Mouse (Mus musculus) adrenal gland, postnatal 14 days (tissue): ENCODE results near the gene 2310057M21Rik. TPM values are rescaled to one million over a fixed set of nuclear protein-coding genes. Genes with fewer than 3 reads are reported as not detected.
"Not testable (repeated sequence)": the region's sequence is repeated elsewhere in the genome, so short reads cannot be mapped to it uniquely, and the experiment has no call there.

Source experiments
- DNase-seq: peaks from one replicate; pipeline ENCODE4 v3.0.0; 2021; ENCODE audit warnings: mixed read lengths
- long read RNA-seq, 2 experiments: library from polyadenylated mRNA; stranded (forward); transcript quantifications; one replicate each; pipeline ENCODE4 v2.0.0; 2021
- total RNA-seq: library from RNA; stranded (reverse); gene quantifications from 2 replicates; pipeline ENCODE4 v1.2.3, GENCODE M21; 2021

2310057M21Rik gene
- total RNA-seq: 19.9 and 23.1 TPM in 2 replicates
- long read RNA-seq, experiment 1, full-length matches to known transcripts: 9 of 11 reads
- long read RNA-seq, experiment 1, partial matches to known transcripts: 0 of 11 reads
- long read RNA-seq, experiment 1, other reads (novel, unspliced or antisense): 2 of 11 reads
- long read RNA-seq, experiment 2, full-length matches to known transcripts: 11 of 12 reads
- long read RNA-seq, experiment 2, partial matches to known transcripts: 1 of 12 reads
- long read RNA-seq, experiment 2, other reads (novel, unspliced or antisense): 0 of 12 reads

GRCm38 (mm10) chr7:131362615-131363300 lies at the start of gene 2310057M21Rik:
TSS of gene 2310057M21Rik (minus strand) at chr7:131362759.
- DNase-seq: peak; percentile 98

GRCm38 (mm10) chr7:131411941-131412270 lies 49.3 kb upstream of the 2310057M21Rik start:
- no peak for DNase-seq

GRCm38 (mm10) chr7:131411221-131411940 lies 48.8 kb upstream of the 2310057M21Rik start:
- DNase-seq: peak; percentile 48

GRCm38 (mm10) chr7:131410416-131411058 lies 48.0 kb upstream of the 2310057M21Rik start, which contains the start of the genes Ikzf5 and Acadsb:
TSS of gene Ikzf5 (minus strand) at chr7:131410521.
TSS of gene Acadsb (plus strand) at chr7:131410601.
- DNase-seq: peak; percentile 100

GRCm38 (mm10) chr7:131409988-131410385 lies 47.4 kb upstream of the 2310057M21Rik start:
- DNase-seq: no peak

- peak; percentile 9 for DNase-seq
Measured at GRCm38 (mm10) chr7:131409321-131409987, 46.9 kb upstream of the 2310057M21Rik start.

- not testable (repeated sequence) for DNase-seq
Measured at GRCm38 (mm10) chr7:131391761-131392160, 29.2 kb upstream of the 2310057M21Rik start.

GRCm38 (mm10) chr7:131371880-131372651 lies 9.5 kb upstream of the 2310057M21Rik start:
- no peak for DNase-seq

- DNase-seq: no peak
Measured at GRCm38 (mm10) chr7:131371470-131371860, 8.9 kb upstream of the 2310057M21Rik start.

- peak; percentile 93 for DNase-seq
Measured at GRCm38 (mm10) chr7:131370648-131371469, 8.3 kb upstream of the 2310057M21Rik start, which contains the start of gene Pstk. TSS of gene Pstk (plus strand) at chr7:131371141.

GRCm38 (mm10) chr7:131364131-131364530 lies 1.6 kb upstream of the 2310057M21Rik start:
- DNase-seq: no peak

- no peak for DNase-seq
Measured at GRCm38 (mm10) chr7:131362269-131362614, 317 bp downstream of the 2310057M21Rik start.

- DNase-seq: no peak
Measured at GRCm38 (mm10) chr7:131356105-131356504, 6.5 kb downstream of the 2310057M21Rik start.

GRCm38 (mm10) chr7:131345856-131346541 lies 16.6 kb downstream of the 2310057M21Rik start:
- DNase-seq: no peak

GRCm38 (mm10) chr7:131337502-131338068 lies 25.0 kb downstream of the 2310057M21Rik start:
- no peak for DNase-seq

GRCm38 (mm10) chr7:131333564-131333963 lies 29.0 kb downstream of the 2310057M21Rik start, which contains the start of gene Fam24a:
TSS of gene Fam24a (plus strand) at chr7:131333864.
- DNase-seq: no peak

GRCm38 (mm10) chr7:131331688-131332087 lies 30.9 kb downstream of the 2310057M21Rik start:
- DNase-seq: no peak

GRCm38 (mm10) chr7:131329416-131329815 lies 33.1 kb downstream of the 2310057M21Rik start, which contains the start of gene Fam24b:
TSS of gene Fam24b (minus strand) at chr7:131329516.
- DNase-seq: no peak

GRCm38 (mm10) chr7:131327054-131327453 lies 35.5 kb downstream of the 2310057M21Rik start:
- no peak for DNase-seq
